Mouse (Mus musculus) erythroblast, embryonic 14.5 days (primary cell): ENCODE measurements around the gene Rabl2.

Source experiments
- GATA1 ChIP-seq: IDR thresholded peaks from 2 replicates; pipeline ENCODE4 v1.6.1; 2012; ENCODE audit warnings: low read length, inconsistent platforms, mixed read lengths
- TAL1 ChIP-seq: IDR thresholded peaks from 3 replicates; pipeline ENCODE4 v1.6.1; 2012; ENCODE audit warnings: low read length, inconsistent platforms, mixed read lengths

GRCm38 (mm10) chr15:89544171-89544570 lies 47.6 kb downstream of the Rabl2 start:
- TF ChIP-seq TAL1 (no peak), GATA1 (no peak)
